Mouse (Mus musculus) kidney, adult 18-20 months (tissue): ENCODE measurements at regions not wholly inside any gene's neighbourhood (a gene's known extent, or its start where the extent isn't known, plus 50 kb on each side); places are given as distances from the start of the nearest gene placed in this dataset.

Experiments
- DNase-seq: peaks from one replicate; pipeline ENCODE4 v3.0.0; 2021

DNA sequence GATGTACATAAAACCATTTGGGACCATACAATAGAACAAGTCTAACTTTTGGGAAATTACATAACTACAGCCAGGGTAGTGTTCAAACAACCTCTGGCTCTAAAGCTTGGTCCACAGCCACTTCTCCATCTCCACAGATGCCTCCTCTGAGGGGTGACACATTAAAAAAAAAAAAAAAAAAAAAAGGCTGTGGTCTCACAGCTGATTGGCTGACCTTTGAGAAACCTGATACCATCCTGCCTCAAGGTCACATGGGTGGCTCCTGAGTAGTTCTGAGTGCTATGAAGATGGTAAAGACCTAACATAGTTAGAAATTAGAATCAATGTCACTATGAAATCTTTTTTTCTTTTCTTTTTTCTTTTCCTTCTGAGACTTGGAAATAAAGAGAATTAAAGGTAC, 102.4 kb downstream of the Tmem182 start:
- DNase-seq, result no peak

DNA sequence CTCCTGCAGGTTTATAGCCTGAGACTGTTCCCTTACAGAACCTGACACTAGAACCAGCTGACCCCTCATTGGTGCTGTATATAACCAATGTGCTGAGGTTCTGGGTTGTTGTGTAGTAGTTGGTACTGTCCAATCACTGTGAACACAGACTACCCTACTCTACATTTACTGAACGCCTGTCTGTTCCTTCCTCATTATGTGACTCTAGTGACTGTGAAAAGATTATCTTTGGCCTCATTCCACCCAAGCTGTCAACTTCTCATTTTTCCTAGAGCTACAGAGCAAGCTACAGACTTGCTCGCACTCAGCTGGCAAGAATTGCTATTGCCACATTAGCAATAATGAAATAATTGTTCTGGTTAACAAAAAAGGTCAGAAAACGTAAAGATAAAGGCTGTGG, 108.2 kb downstream of the Tmem182 start:
- DNase-seq, result no peak

DNA sequence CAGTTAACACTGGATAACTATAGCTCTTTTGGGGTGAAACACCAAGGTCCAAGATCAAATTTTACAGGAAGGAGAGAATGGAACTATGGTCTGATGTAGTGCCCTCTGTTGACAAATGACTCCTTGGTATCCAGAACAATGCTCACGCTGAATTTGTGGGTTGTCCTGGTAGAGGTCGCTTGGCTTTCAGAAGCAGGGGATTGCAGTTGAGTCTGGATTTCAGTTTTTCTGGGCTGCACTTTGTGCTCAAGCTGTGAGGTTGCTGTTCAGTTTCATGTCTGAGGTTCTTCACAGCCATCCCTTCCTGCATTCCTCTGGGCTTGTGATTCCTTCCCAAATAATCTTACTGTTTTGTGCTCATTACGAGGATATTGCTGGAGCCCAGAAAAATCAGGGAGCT, 118.9 kb downstream of the Tmem182 start:
- peak; percentile 51 for DNase-seq

DNA sequence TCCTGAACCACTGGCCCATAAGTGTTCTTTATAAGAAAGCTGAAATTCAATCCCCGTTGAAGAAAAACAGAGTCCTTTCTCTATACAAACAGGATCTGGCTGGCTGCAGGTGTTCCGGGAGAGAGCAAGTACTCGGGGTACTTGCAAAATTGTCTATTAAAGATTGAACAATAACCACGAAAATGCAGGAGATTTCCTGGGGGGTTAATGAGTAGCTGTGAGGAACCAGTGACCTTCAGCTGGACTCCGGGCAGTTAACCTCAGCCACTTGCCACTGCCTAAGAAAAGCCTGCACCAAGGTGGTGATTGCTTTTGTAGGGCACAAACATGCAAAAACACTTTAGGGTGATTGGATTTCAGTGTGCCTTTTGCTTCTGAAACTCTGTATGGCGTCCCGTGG, 119.4 kb downstream of the Tmem182 start:
- peak; percentile 70 for DNase-seq

DNA sequence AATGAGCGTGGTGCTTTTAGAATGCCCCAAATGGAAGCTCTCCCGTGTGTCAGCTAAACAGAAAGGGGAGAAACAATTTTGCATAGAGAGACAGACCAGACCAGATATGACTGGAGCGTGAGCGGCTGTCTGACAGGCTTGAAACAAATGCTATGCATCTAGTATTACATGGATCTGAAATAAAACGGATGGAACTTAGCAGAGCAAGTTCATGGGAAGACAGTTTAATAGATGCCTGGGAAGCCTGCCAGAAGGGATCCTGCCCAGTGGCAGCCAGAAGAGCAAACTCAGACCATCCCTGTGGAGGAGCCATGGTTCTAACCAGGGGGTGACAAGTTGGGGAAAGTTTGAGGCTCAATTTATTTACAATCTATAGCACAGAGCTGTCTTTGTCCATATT, 126.0 kb downstream of the Tmem182 start:
- DNase-seq, result no peak

DNA sequence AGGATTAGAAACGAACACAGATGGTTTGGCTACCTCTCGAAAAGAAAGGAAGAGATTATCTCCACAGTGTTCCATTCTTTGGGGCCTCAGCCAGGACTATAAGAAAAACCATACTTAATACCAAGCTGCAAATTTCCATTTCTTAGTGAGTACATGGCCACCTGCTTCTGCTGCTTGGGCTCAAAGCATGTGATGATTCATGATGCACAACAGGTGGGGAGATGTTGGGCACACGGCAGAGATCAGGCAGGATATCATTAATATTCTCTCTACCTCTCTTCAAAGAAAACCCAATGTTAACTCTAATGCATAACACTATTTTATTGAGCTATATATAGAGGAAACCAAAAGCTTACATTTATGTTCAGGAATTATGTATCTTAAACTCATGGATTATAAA, 131.3 kb downstream of the Tmem182 start:
- DNase-seq, result no peak

DNA sequence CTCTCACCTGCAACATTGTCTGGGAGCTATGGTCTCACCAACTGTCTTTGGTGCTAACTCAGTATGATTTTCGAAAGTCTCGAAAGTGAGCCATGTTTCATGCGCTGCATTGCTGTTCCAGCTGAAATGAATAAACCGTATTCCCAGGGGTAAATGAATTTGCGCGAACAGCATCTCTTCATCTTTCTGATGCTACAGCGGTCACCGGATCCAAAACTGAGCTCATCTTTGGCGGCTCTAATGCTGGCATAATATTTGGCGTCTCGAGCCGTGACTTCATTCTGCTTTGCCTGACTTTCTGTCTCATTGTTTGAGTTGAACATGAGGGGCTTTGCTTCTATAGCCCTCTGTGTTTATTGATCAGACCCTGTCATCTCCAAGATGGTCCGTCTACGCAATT, 137.3 kb downstream of the Tmem182 start:
- DNase-seq, result no peak

DNA sequence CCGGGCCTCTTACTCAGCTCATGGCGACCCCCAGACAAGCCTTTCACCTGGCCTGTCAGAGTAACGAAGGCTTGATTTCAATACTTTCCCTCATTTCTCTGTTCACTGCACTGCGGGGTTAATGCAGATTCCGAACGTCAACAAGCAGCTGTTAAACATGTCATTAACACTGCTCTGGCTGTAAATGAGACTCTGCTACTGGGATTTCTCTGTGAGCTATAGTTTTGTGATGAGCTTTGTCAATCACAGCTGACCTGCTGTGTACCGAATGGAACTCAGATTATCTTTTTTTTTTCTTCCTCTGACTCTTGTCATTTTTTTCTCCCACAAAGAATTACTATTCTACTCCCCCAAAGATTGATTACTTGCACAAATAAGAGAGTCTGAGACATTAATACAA, 137.8 kb downstream of the Tmem182 start:
- no peak for DNase-seq

DNA sequence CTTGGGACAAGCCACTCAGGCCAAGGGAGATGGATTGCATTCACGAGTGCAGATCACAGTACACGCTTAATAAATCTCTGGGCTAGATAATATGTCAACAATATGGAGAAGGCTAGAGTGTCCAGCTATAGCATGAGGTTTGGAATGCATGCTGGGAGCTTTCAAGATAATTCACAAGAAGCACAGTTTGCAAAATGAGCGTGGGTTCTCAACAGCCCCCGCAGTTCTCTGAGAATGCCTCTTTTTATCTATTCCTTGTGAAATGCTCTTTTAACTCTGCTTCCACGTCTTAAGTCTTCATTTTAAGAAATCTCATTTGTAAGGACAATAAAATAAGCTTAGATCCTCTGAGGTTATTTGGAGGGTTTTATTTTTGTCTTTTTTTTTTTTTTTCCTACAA, 145.2 kb downstream of the Tmem182 start:
- DNase-seq, result no peak

DNA sequence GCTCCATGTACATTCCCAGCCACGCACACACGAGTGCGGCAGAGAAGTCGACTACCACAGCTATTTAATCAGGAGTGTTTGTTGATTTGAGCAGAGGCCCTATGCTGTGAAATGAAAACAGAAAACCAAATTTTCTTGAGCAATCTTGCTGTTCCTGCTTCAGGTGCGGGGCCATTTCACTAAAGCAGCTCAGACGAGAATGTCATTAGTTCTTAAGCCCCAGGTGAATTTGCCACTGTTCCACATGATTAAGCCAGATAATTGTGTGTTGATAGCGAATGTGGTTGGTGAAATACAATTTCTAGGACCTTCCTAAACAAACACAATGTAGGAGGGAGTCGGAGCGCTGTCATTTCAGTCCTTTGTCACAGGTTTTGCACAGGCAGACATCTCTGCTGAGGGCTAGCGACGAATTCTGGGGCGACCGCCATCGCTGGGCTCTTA, 149.3 kb downstream of the Tmem182 start:
- peak; percentile 14 for DNase-seq

DNA sequence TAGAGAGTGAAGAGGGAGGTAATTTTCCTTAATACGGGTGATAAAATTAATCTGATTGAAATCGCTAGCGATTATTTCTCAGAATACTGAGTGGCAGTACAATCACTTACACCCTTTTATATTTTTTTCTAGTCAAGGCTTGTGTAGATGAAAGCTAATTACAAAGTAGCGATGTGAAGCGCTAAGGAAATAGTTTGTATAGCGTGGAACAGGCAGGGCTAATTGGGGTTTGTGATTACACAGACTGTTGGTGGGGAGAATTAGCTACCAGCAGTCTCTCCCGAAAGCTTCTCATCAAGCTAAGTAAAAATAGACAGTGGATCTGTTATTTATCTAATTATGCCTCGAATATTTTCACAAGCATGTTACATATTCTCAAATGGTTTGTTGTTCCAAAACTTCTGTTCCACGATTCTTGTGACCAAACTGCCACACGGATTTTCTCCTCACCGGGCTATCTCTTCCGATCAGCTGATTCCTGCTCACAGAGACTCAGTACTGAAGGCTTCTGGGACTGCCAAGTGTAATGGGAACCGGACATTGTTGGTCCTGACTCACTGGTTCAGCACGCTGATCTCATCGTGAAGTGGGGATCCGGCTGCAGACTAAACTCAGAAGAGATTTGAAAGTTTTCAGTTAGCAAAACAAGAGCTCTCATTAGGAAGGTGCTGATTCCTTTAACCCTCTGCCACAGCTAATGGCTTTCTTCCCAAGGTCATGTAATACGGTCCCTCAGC, 162.5 kb downstream of the Tmem182 start:
- DNase-seq, result no peak

DNA sequence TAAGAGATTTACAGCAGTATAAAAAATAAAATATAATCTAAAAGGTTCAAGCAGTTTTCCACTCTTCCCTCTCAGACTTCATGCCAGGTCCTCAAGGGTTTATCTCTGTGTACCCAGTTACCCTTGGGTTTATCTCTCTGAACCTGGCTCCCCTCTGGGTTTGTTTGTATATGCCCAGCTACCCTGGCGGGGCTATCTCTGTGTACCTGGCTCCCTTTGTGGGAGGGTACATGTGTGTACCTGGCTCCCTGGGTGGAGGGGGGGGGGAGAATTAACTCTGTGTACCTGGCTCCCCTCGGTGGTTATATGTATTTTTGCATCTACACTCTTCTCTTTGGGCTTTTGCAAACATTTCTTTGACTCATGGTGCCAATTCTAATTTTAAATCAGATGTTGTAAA, 178.4 kb downstream of the Tmem182 start:
- DNase-seq, result peak; percentile 5

DNA sequence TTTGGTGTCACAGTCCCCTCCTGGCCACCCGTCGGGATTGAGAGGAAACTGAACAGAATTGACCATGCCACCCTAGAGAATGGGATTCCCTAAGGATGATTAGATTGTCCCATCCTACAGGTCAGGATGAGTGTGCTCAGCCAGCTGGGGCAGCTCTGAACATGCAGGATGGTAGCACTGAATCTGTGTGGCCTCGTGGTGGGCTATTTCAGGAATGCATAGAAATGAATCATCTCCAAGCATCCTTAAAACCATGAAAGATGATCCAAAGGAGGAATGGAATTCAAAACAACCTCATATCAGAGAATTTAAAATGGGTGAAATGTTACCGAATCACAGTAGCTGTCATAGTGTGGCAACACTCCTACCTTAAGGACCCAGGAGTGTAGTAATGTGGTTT, 187.9 kb downstream of the Tmem182 start:
- DNase-seq, result no peak

DNA sequence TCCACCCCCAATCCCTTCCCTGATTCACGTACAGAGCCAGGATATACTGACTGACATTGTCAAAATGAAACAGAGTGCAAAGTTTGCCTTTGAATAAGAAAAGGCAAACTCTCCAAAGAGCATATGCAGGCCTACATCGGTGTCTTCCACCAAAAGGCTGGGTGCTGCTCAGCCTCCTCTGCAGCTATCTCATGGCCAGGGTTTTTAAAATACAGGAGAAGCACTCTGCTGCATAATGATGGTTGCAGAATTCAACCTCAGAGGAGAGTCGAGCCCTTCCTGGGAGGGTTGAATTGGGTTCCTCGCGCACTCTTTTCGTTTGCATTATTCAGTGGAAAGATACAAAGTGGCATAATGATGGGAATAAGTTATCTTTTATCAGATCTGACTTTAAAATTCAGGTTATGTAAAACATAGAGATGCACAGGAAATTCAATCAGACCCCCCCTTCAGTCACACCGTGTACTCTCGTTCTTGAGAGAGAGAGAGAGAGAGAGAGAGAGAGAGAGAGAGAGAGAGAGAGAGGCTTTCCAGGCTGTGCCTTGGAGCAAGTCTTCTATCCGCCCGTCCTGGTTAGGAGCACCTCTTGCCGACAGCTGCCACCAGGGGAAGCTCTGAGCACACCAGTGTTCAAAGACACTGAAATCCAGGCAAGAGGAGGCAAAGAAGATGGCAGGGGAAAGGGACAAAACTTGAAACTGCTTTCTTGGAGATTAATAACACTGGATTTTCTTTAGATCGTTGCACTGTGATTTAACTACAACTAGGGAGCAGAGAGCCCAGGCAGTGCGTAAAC, 196.0 kb downstream of the Tmem182 start:
- no peak for DNase-seq

DNA sequence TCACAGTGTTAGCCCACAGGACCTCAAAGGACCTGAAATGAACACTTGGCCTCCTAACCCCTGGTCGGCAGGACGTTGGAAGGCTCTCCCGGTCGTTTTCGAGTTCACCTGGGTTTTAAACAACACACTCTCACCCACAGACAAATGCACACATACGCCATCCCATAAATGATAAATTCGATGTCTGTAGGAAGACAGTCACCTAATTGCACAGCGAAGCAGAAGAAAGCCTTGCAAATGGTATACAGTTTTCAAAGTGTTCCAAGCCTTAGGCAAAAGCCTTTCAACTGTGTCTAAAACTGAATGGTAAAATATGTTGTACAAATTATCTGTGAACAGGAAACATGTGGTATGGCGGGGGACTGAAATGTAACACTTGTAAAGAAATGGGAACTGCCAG, 196.6 kb downstream of the Tmem182 start:
- DNase-seq, result no peak

DNA sequence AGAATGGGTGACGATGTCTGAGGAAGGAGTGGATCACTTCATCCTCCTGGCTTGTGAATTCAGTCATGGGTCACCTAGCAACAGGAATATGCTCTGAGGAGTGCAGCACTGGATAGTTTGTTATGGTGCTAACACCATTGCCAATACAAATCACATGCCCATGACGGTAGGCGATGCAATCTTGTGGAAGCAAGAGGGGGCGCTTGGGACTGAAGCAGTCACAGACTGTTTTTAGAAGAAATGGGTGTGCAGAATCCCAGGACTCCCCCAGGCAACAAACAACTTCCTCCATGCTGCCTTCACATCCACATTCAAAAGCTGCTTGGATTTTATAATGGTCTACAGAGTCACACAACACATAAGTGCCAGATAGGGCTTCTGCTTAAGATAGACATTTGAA, 221.5 kb downstream of the Tmem182 start:
- DNase-seq, result no peak

DNA sequence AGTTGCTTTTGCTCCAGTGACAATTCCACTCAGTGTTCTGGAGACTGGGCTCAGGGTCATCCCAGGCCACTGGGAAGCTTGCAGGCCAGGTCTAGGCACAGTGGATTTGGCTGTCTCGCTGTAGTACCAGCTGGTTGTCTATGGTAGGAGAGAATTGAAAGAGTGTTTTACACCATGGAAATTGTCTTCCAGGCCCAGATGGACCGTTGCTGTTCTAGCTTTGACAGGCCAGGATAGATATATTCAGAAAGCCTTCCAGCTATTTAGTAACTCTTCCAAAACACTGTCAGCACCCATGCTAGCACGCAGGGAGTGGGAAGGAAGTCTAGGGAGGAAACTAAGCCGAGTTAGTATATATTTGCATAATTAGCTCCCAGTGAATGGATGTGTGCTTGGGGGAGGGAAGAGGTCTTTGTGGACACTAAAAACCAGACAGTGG, 222.2 kb downstream of the Tmem182 start:
- DNase-seq, result no peak

DNA sequence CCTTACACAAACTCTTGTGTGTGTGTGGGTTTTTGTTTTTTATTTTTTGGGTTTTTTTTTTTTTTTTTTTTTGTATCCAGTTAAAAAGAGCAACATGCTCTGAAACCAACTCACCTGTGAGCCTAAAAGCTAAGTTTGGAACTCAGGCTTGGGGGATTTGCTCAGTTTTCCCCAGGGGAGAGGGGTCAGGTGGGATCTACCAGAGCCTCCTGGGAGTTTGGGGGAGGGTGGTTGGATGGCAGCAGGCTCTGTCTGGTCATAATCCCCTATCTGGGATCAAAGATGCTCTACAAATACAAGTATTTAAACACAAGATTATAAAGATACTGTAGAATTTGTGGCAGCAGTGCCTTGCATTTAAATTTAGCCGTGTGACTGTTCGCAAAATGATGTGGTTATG, 222.6 kb downstream of the Tmem182 start:
- DNase-seq, result no peak

DNA sequence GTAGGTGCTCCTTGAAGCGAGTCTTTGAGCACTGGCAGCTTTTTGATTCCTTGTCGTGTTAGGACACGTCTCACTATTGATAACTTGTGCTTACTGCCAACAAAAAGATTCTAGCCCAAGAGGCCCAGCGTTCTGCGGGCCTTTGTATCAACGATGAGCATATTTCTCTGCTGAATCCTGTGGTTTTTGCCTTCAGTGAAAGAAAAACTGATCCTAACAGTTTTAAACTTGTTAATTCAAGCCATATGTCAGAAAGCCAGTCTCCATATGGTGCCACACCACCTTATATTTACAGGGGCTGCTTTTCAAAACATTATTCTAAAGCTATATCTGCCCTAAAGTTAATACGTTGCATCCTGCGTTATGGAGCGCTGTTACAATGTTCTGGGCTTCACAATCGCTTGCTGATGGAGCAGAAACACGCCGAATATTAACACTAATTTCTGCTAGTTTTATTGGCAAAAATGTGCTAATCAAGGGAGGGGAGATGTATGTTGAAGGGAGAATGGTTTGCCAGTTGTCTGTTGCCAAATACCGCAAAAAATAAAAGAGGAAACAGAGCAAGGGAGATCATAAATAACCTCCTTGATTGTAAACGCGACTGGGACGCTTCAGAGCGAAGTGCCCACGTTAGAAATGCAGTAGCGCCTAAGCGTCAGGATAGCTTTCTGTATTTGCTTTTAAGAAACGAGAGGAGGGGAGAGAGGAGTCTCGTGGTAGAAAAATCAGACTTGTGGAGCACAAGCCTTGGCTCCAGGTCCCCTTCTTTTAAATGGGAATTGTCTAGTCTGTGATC, 229.9 kb downstream of the Tmem182 start:
- no peak for DNase-seq

DNA sequence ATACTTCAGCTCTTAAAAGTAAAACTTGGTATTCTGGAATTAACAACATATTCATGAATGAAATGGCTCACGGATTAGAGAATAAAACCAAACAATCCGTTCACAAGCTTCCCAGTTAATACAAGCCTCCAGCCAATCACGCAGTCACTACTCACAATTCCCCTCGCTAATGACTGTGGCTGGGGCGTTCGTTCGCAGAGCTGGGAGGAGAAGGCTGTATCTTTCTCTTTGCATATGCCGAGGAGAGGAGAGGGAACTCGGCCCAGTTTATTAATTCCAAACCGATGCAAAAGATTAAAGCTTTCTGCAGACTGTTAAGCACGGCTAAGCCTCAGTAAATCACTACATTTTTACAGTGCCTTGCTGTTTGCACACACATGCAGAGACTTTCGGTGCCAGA, 231.5 kb downstream of the Tmem182 start:
- DNase-seq, result no peak

DNA sequence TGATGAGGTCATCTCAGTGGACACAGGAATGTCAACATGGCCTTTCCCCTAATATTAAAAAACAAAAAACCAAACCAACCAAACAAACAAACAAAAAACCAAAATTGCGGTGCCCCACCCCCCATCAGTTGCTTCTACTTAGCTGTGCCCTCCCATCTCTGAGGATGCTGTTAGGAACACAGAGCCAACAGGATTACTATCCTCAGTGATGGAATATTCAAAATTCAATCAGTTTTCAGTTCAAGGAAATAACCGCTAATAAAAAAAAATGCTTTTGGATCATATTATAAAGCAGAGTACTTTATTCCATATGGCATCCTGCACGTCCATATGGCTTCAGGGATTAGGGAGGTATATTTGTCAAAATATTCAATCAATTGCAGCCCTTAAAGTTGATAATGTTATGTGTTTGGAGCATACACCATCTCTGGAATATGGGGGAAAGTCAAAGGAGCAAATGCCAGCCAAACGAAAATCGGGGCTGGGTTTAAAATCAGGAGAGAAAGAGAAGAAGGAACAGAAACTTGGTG, 249.1 kb downstream of the Tmem182 start:
- no peak for DNase-seq

DNA sequence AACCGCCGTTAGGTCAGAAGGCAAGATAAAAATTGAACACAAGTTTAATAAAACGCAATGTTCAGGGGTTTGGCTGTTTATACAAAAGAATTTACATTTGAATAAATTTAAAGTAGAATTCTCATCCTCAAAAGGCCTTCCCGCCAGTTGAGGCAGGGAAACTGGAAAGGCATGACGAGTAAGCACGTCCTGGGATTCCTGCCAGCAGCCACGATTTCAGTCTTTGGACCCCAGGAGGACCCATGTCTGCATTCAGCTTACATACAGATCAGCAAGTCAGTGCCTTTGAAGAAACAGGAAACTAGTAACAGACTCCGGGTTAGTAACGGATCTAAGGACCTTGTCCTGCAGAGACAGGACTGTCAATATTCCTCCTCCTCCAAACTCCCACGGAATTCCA, 250.4 kb downstream of the Tmem182 start:
- no peak for DNase-seq

DNA sequence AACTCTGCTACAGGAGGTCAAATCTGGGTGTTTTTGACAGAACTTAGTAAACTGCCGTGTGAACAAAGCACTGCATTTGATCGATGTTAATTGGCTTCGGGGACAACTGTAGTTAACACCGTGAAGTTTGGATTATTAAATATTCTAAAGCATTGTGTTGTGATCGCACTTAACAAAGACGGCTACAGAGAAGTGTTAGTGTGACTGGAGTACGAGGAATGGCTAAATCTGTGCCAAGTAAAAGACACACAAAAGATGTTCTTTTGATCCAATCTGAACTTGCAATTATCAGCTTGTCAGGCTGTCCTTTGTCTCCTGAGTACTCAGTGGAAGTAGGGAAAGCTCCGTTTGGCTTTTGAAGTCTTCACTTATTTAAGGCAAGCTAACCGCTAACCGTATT, 259.7 kb downstream of the Tmem182 start:
- DNase-seq, result no peak
